Mouse (Mus musculus) bone marrow, adult 2 months (tissue): ENCODE measurements around the gene Inka1.

Source experiments
- CTCF ChIP-seq: fragments of 200-500 bp; IDR thresholded peaks from 2 replicates; pipeline ENCODE4 v1.5.1; 2011; ENCODE audit warnings: low read length, control low read depth; ENCODE audit not compliant: control insufficient read depth, insufficient read depth
- POLR2A ChIP-seq: fragments of 200-500 bp; IDR thresholded peaks from 2 replicates; pipeline ENCODE4 v1.6.1; 2011; ENCODE audit warnings: low read depth, mild to moderate bottlenecking, control low read depth, low read length, borderline replicate concordance; ENCODE audit not compliant: control insufficient read depth

- no peak for TF ChIP-seq POLR2A
- TF ChIP-seq CTCF: no peak
These were observed 11.0 kb downstream of the Inka1 start for GRCm38 (mm10) chr9:107974491-107975171.
